Mouse (Mus musculus): ENCODE results near the gene Ddx39.

DNA sequence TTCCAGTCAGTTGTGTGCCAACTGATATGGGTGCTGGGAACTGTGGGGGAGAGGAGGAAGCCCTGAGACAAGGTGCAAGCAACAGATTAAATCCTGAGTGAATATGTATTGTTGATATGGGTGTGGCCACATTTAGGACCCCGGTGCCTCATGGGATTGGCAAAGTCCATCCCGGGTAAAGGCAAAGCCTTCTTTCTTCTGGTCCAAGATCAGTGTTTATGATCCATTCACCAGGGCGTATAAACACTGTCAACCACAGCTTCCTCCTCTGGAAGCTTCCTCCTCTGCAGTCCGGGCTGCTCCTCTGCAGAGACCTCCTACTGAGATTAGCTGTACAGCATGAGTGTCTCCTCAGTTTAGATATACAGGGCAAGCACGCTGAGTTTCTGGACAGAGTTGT is 53.5 kb downstream of the Ddx39 start:
- TF ChIP-seq CTCF (IDR thresholded peaks at IDR 0.05; ENCODE audit: low read depth, low read length) (no peak), POLR2AphosphoS5 (IDR thresholded peaks at IDR 0.05; ENCODE audit: insufficient replicate concordance, low read depth, low read length) (no peak), GATA1 (IDR thresholded peaks at IDR 0.05; ENCODE audit: borderline replicate concordance, low read length) (no peak), TAL1 (conservative IDR thresholded peaks at IDR 0.05; ENCODE audit: low read depth, low read length) (peak; percentile 94), GATA2 (IDR thresholded peaks at IDR 0.05; ENCODE audit: borderline replicate concordance, low read depth, low read length) (no peak)

Data from G1E (cell line).